Mouse (Mus musculus) CH12.LX (cell line): ENCODE results near the gene Agxt.
A peak's percentile ranks its signal among the peaks of the same experiment; 100 is the strongest.

Experiments
- E2F4 ChIP-seq: IDR thresholded peaks from 2 replicates; pipeline ENCODE4 v1.6.1; 2011; ENCODE audit warnings: low read depth, low read length, improper control_type of control experiment; ENCODE audit not compliant: insufficient replicate concordance
- SMC3 ChIP-seq: IDR thresholded peaks from 2 replicates; pipeline ENCODE4 v1.6.1; 2011; ENCODE audit warnings: low read depth, low read length, improper control_type of control experiment

DNA sequence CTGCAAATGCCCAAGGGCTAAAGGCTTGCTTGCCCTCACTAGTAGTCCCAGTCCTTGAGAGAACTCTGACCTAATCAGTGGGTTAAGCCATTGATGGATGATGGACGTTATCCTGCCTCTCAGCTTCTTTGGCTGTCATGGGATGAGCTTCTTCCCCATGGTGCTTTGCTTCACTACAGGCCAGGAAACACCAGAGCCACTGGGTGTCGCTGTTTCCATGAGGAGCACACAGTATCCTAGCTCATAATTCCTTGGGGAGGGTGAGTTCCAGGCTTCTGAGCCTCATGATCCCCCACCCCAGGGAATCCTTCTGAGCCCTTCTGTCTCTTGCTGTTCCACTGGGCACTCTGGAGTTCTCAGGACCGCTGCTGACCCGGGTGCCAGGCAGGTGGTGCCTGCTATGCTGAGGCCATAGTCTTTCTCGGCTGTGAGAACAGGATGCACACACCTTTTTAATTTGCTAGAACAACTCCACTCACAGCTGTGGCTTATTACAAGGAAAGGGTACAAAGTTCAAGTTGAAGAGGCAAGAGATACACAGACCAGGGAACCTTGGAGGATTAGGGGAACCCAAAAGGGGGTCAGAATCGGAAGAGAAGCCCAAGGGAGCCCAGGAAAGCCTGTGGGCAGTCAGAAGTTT lies 6.2 kb upstream of the Agxt start:
- TF ChIP-seq SMC3 (peak; percentile 21; the same call in 1 of the 2 replicates), E2F4 (no peak)
